Mouse (Mus musculus) neutrophil, adult 83 days (primary cell): ENCODE results near the gene Shisa9. TPM values are rescaled to one million over a fixed set of nuclear protein-coding genes. Genes with fewer than 3 reads are reported as not detected.

Source experiments
- total RNA-seq, 2 experiments: library from RNA; stranded (reverse); gene quantifications; one replicate each; pipeline ENCODE4 v1.2.4; 2023

Gene Shisa9
- total RNA-seq = not detected

GRCm38 (mm10) chr16:11983616-11984270 lies at the start of gene Shisa9:
TSS of gene Shisa9 (plus strand) at chr16:11984113.

Other genes with a start within 250 kb of the Shisa9 start
- 10 to 100 TPM in 1 of 2 experiments, 1 to 10 TPM in 1; 9.4 to 11.2 TPM for gene Cpped1, start 74.7 kb upstream of the Shisa9 start, total RNA-seq